Mouse (Mus musculus): ENCODE measurements around the gene Ripply3. TPM values are rescaled to one million over a fixed set of nuclear protein-coding genes. Genes with fewer than 3 reads are reported as not detected.

The Ripply3 gene
- 0.95 TPM for polyA plus RNA-seq (2017; shearing (Covaris generic))

DNA sequence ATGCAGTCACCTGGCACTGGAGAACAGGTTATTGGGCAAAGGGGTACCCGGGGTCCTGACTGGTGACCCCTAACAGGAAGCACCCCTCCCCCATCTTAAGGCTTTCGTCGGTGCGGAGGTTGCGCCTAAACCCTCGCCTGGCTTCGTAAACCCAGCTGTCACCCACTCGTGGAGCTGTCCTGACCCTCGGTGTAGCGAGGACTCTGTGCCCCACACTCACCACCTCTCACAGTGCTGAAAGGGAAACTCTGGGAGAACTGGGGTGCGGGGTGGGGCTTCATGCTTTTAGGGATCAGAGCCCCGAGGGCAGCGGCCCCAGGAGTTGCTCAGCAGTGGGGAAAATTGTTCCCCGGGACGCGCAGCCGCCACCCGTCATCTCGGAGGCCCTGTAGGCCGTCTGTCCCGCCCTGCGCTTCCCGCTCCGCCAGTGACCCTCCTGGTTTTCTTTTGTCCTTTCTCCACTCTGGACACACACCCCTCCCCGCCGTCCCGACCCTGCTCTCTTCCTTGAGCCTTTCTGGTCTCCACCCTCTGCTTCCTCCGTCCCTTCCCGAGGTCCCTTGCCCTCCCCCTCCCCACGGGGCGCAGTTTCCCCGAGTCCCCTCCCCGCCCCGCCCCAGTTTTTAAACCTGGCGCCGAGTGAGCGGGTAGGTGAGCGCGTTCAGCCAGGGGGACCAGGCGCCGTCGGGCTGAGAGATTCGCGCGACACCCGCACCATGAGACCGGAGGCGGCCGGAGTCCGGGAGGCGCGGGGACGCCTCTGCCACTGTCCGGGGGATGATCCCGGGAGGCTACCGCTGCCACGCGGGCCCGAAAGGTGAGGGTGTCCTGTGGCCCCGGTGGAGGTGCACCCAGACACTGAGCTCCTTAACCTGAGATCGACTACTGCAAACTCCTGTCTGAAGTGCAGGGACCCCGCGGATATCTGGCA lies at the start of gene Ripply3:
TSS of gene Ripply3 (plus strand) at position 640 of the 931 bp plus-strand sequence.

DNA sequence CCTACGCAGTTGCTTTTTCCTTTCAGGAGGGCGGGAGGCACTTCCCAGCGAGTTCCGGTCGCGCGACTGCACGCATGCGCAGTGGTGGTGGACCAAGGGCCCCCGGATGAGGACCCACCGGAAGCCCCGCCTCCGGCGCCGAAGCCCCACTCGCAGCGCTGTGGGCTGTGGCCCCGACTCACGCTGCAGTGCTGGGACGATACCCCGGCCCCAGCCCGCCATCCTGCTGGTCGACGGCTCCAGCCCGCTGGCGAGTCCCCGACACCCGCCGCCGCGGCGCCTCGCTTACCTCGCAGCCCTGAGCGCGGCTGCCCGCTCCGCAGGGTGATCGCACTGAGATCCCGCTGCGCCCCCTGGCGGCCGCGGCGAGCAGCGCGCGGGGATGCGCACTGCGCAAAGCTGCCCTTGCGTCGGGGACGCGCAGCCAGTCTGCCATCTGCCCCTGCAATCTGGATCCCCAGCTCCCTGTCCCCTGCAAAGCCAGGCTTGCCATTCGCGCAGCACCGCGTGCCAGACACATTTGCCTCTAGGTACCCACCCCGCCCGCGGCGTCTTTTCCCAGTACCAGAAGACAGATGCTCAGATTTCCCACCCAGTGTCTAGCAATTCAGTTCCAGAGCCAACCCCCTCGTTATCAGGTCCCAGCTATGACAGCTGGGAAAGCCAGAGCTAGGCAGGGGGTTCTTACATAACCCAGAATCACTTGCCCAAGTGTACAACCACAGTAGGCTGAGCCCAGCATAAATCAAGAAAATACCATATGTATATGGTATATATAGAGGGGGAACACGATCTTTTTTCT lies 14.8 kb upstream of the Ripply3 start, which contains the start of gene Hlcs:
TSS of gene Hlcs (minus strand) at position 343 of the 802 bp plus-strand sequence.

DNA sequence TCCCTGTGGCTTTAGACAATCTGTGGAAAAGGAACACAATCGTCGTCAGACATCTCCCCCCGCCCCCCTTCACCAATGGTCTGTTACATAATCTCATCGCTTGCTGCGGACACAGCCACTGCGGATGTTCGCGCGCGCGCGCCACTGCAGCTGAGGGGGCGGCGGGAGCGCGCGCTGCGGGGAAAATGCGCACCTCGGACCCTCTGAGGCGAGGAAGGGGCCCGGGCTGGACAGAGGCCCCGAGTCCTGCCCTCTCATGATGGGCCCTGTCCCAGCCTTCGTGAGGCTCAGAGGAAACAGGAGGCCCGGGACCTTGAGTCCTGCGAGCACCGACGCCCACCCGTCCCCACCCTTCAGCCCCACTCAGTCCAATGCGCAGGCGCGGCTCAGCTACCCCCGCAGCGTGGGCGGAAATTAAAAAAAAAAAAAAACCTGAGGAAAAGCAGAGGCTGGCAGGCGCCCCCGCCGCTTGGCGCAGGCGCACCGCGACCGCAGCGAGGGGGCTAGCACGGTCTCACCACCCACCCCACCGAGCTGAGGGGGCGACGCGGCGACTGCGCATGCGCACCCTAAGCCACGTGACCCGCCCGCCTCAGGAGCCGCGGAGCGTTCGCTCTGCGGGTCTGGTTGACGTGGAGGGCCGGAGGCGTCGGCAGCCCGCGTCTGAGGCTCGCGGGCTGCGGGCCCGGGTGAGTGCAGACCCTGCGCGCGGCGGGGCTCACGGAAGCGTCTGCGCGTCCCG lies 42.1 kb downstream of the Ripply3 start, which contains the start of gene Ttc3:
TSS of gene Ttc3 (plus strand) at position 446 of the 742 bp plus-strand sequence.

DNA sequence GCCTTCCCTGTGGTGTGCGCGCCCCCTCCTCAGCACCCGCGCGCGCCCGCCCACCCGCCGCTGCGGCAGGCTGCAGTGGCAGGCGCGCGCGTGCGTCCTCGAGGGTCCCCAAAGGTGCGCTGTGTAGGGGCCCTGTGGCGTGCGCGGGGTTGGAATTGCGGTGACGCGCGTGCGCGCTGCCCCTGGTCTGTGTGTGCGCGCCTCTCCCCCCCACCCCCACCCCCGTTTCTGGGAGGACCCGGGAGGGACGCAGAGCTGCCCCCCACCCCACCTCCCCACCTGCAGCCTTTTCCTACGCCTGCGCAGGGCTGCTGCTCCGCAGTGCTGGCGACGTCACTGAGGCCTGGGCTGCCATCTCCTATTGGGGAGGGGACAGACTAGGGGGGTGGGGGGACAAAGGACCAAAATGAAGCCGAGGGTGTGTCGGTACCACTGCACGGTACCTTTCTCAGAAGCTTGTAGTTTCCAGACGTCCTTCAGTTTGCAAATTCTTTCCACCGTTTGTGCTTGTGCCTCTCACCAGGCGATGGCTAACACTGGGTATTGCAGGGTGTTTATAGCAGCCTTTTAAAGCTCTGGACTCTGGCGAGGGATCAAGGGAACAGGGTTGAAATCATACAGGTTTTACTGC lies 43.2 kb downstream of the Ripply3 start, which contains the start of gene Pigp:
TSS of gene Pigp (minus strand) at position 542 of the 631 bp plus-strand sequence.

Other genes starting within 250 kb of the Ripply3 start
- not detected for gene Sim2, start 243.5 kb upstream of the Ripply3 start, polyA plus RNA-seq (2017; shearing (Covaris generic))
- gene Hlcs, start 14.8 kb upstream of the Ripply3 start, polyA plus RNA-seq (2017; shearing (Covaris generic)): 5.8 TPM
- 75.3 TPM for gene Ttc3, start 42.2 kb downstream of the Ripply3 start, polyA plus RNA-seq (2017; shearing (Covaris generic))
- 73.4 TPM for gene Pigp, start 43.4 kb downstream of the Ripply3 start, polyA plus RNA-seq (2017; shearing (Covaris generic))
- gene Vps26c, start 198.4 kb downstream of the Ripply3 start, polyA plus RNA-seq (2017; shearing (Covaris generic)): 92.9 TPM
- 7.9 TPM for gene Dyrk1a, start 241.6 kb downstream of the Ripply3 start, polyA plus RNA-seq (2017; shearing (Covaris generic))